Comparison of ENCODE assay signal across 28 mouse cellular contexts in the genomic region with DNA sequence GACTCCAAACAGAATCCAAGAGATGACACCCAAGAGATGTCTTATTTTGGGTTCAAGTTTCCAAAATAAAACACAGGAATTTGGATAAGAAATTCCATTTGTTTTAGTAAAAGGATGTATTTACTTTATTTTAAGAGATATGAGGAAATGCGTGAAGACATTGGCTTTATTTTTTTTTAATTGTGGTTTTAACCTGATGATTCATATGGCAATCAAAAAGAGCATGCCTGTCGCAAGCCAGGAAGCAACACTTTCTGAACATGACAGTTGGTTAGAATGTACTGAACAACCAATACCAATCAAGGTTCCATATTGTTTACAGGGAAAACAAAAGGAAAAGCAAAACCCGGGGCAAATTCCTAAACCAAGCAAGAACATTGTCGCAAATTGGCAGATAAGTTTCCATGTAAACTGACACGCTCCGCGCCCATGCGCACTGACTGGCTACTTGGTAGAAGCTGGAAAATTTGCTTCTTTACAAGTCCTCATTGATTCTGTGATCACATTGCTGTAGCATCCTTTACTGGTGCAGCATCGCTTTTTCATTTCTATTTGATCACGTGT.
DNase-seq lines count a peak whose midpoint lies in the region; ATAC-seq and TF ChIP-seq lines count a peak whose summit lies in the region.
"Had no signal": no experiment of that assay in that cellular context is flagged by ENCODE, and none has a peak within 500 bp of the region (broad histone marks: within the 10 kb centered on the region; RNA-seq: fewer than 3 reads in every experiment).

No protein-coding gene starts in this region.

- 87% methylated on average over 10 of the region's 10 CpGs for WGBS in kidney, embryonic 16.5 days

- no peak for ATAC-seq in kidney, embryonic 16.5 days (ENCODE audit: low FRiP score, low TSS enrichment)
- ATAC-seq in CD4-positive, CD25-positive, alpha-beta regulatory T cell, adult 4 months = no peak
- ATAC-seq: forebrain, embryonic 15.5 days; hindbrain, postnatal 0 days; intestine, embryonic 15.5 days had no signal

- H3K9me3 ChIP-seq in kidney, embryonic 16.5 days (ENCODE audit: low read length) = no peaks in the 10 kb centered on the region
- H3K9me3 ChIP-seq: embryonic facial prominence, embryonic 12.5 days; forebrain, embryonic 10.5 days; forebrain, embryonic 15.5 days; heart, embryonic 10.5 days; hindbrain, embryonic 12.5 days; intestine, embryonic 15.5 days; limb, embryonic 12.5 days; liver, embryonic 15.5 days; midbrain, embryonic 12.5 days; neural tube, embryonic 13.5 days had no signal

- H3K4me3 ChIP-seq in kidney, embryonic 16.5 days (ENCODE audit: low read length) = no peak overlapping the region
- H3K4me3 ChIP-seq in embryonic fibroblast, embryonic 13.5 days (ENCODE audit: insufficient read depth, low read length) = no peak overlapping the region
- H3K4me3 ChIP-seq: embryonic facial prominence, embryonic 12.5 days; forebrain, embryonic 10.5 days; forebrain, embryonic 15.5 days; heart, embryonic 10.5 days; hindbrain, embryonic 12.5 days; intestine, embryonic 15.5 days; limb, embryonic 12.5 days; liver, embryonic 15.5 days; midbrain, embryonic 12.5 days; neural tube, embryonic 13.5 days had no signal

- H3K36me3 ChIP-seq in kidney, embryonic 16.5 days (ENCODE audit: insufficient read depth, low read length) = no peaks in the 10 kb centered on the region
- H3K36me3 ChIP-seq: embryonic facial prominence, embryonic 12.5 days; forebrain, embryonic 10.5 days; forebrain, embryonic 15.5 days; heart, embryonic 10.5 days; hindbrain, embryonic 12.5 days; intestine, embryonic 15.5 days; limb, embryonic 12.5 days; liver, embryonic 15.5 days; midbrain, embryonic 12.5 days; neural tube, embryonic 13.5 days had no signal

- DNase-seq in kidney, adult 11 months = peak; percentile 66
- DNase-seq in 416B (ENCODE audit: low read depth) = peak; percentile 32
- DNase-seq in kidney, postnatal 36 days = peak; percentile 72 to 76
- no peak for DNase-seq in left cerebral cortex, adult 8-10 months (ENCODE audit: low spot score in 2 of 2)
- DNase-seq: adrenal gland, adult 8-10 months; cerebellum, adult 11-12 months; cerebellum, adult 9-11 months; embryo, embryonic 11 days; gastrocnemius, postnatal 25 days; heart, adult 11 months; heart, postnatal 36 days; lung, embryonic 14.5 days; right cerebral cortex, postnatal 4 days; thymus, adult 2 months had no signal

- H3K27me3 ChIP-seq in kidney, embryonic 16.5 days (ENCODE audit: insufficient read depth, low read length) = no peaks in the 10 kb centered on the region
- H3K27me3 ChIP-seq: embryonic facial prominence, embryonic 12.5 days; forebrain, embryonic 15.5 days; hindbrain, embryonic 12.5 days; intestine, embryonic 15.5 days; liver, embryonic 15.5 days; midbrain, embryonic 12.5 days had no signal

- no peak overlapping the region for H3K27ac ChIP-seq in kidney, embryonic 16.5 days (ENCODE audit: low read length)
- H3K27ac ChIP-seq in embryonic fibroblast, embryonic 13.5 days (ENCODE audit: insufficient read depth, low read length) = peak overlapping the region; percentile 61; the same call in 1 of the 2 replicates
- H3K27ac ChIP-seq: embryonic facial prominence, embryonic 12.5 days; forebrain, embryonic 10.5 days; forebrain, embryonic 15.5 days; heart, embryonic 10.5 days; hindbrain, embryonic 12.5 days; hindbrain, postnatal 0 days; intestine, embryonic 15.5 days; limb, embryonic 12.5 days; liver, embryonic 15.5 days; midbrain, embryonic 12.5 days; neural tube, embryonic 13.5 days had no signal

- no peak overlapping the region for H3K9ac ChIP-seq in kidney, embryonic 16.5 days (replicated peaks; ENCODE audit: low read length)
- H3K9ac ChIP-seq: embryonic facial prominence, embryonic 12.5 days; forebrain, embryonic 15.5 days; hindbrain, embryonic 12.5 days; intestine, embryonic 15.5 days; limb, embryonic 12.5 days; liver, embryonic 15.5 days; lung, embryonic 14.5 days; midbrain, embryonic 12.5 days; neural tube, embryonic 13.5 days had no signal

- no peak for TF ChIP-seq POLR2A in embryonic fibroblast, embryonic 13.5 days (IDR thresholded peaks at IDR 0.05; ENCODE audit: low read depth, low read length)

- H3K4me1 ChIP-seq in kidney, embryonic 16.5 days (ENCODE audit: insufficient read depth, low read length) = no peaks in the 10 kb centered on the region
- no peaks in the 10 kb centered on the region; the same call in 1 of the 2 replicates for H3K4me1 ChIP-seq in embryonic fibroblast, embryonic 13.5 days (ENCODE audit: control insufficient read depth, insufficient read depth, low read length)
- H3K4me1 ChIP-seq: embryonic facial prominence, embryonic 12.5 days; forebrain, embryonic 10.5 days; forebrain, embryonic 15.5 days; heart, embryonic 10.5 days; hindbrain, embryonic 12.5 days; intestine, embryonic 15.5 days; limb, embryonic 12.5 days; liver, embryonic 15.5 days; midbrain, embryonic 12.5 days; neural tube, embryonic 13.5 days had no signal

- H3K4me2 ChIP-seq in kidney, embryonic 16.5 days (replicated peaks; ENCODE audit: low read depth, low read length) = no peak overlapping the region
- H3K4me2 ChIP-seq: embryonic facial prominence, embryonic 12.5 days; forebrain, embryonic 15.5 days; hindbrain, embryonic 12.5 days; intestine, embryonic 15.5 days; limb, embryonic 12.5 days; liver, embryonic 15.5 days; lung, embryonic 14.5 days; midbrain, embryonic 12.5 days; neural tube, embryonic 13.5 days had no signal

- TF ChIP-seq CTCF in embryonic fibroblast, embryonic 13.5 days (IDR thresholded peaks at IDR 0.05; ENCODE audit: borderline replicate concordance, insufficient read depth, low read length) = no peak

Comparison
In these comparisons a context has a peak if more than half of its experiments do, and no peak if none do; other contexts are left out.
1. DNase-seq: peak in kidney, adult 11 months (single experiment), 416B (single experiment) and kidney, postnatal 36 days (2 of 2); none in left cerebral cortex, adult 8-10 months (0 of 2).